Mouse (Mus musculus) embryonic stem cell, embryonic (primary cell): Measurements from ENCODE around the gene Vmn2r102.

Experiments
- CTCF ChIA-PET, 4 experiments: fragments of 300-600 bp in 2 of 4; fragments of 350-600 bp in 2 of 4; sonication (Branson Sonifier 250); formaldehyde crosslinking; loops; one replicate each; lab custom pipeline; 2022; ENCODE audit warnings: inconsistent platforms in 2 of 4; lab: Charles Lee
- POLR2A ChIA-PET, 4 experiments: fragments of 300-600 bp in 2 of 4; fragments of 350-600 bp in 2 of 4; sonication (Branson Sonifier 250); formaldehyde crosslinking; loops; one replicate each; lab custom pipeline; 2022; ENCODE audit warnings: antibody characterized with exemption in 4 of 4, inconsistent platforms in 1 of 4; lab: Charles Lee

The Vmn2r102 gene

GRCm38 (mm10) chr17:19660028-19660427 lies at the start of gene Vmn2r102:
TSS of gene Vmn2r102 (plus strand) at chr17:19660328.
- POLR2A ChIA-PET = no interaction called here
- CTCF ChIA-PET = no interaction called here

GRCm38 (mm10) chr17:19629328-19629727 lies 30.8 kb upstream of the Vmn2r102 start:
- ChIA-PET POLR2A (no interaction called here), CTCF (no interaction called here)

GRCm38 (mm10) chr17:19658447-19658846 lies 1.7 kb upstream of the Vmn2r102 start:
- ChIA-PET CTCF (no interaction called here), POLR2A (no interaction called here)

DNA sequence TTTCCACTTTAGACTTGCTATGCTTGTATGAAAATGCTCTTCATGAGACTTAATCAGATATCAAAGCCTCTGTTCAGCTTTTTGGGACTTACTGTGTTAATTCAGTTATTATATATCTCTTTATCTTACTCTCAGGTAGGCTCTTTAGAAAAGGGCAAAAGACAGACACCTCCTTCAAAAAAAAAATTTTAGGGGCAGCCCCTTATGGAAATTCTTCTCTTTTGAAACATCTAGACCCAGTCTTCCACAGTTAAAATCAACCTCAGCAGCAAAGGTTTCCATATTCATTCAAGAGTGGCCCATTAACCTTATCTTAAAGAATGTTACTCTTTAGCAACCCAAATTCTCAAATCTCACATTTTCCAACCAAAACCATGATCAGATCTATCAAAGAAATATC lies 31.9 kb downstream of the Vmn2r102 start:
- ChIA-PET CTCF (no interaction called here), POLR2A (no interaction called here)
